Mouse (Mus musculus): ENCODE measurements around the gene Plekha3. TPM values are rescaled to one million over a fixed set of nuclear protein-coding genes. Genes with fewer than 3 reads are reported as not detected.

Plekha3 gene
- polyA plus RNA-seq (2015; fragmentation: Nextera tagmentation; extraction: Ambion mirVana): 7.5 and 9.1 TPM in 2 replicates

GRCm38 (mm10) chr2:76674725-76675427, at the start of gene Plekha3:
Gene Plekha3, plus strand, starts transcription at chr2:76675281.
- Histone ChIP-seq H3K4me2 (peak within 1 kb of the TSS; percentile 49), H3K4me3 (peak within 1 kb of the TSS; percentile 77), H3K27me3 (no peaks in the 10 kb centered on the region), H3K9me3 (no peaks in the 10 kb centered on the region), H3K36me3 (peaks cover 3% of the 10 kb centered on the region; the same call in 1 of the 2 replicates), H3K27ac (peak within 1 kb of the TSS; percentile 89), H3K9ac (peak within 1 kb of the TSS; percentile 77), H3K4me1 (peaks cover 22% of the 10 kb centered on the region)
- peak; percentile 73 for ATAC-seq (ENCODE audit: insufficient number of reproducible peaks, low FRiP score, low TSS enrichment, low read depth)
- 5% methylated on average over 44 of the region's 52 CpGs for WGBS

GRCm38 (mm10) chr2:76630293-76630692, 44.8 kb upstream of the Plekha3 start:
- no peak overlapping the region for H3K4me2 ChIP-seq
- H3K9ac ChIP-seq: no peak overlapping the region
- no peaks in the 10 kb centered on the region; the same call in 1 of the 2 replicates for H3K9me3 ChIP-seq
- no peaks in the 10 kb centered on the region for H3K27me3 ChIP-seq
- H3K4me3 ChIP-seq: no peak overlapping the region
- ATAC-seq (ENCODE audit: insufficient number of reproducible peaks, low FRiP score, low TSS enrichment, low read depth): no peak
- no peaks in the 10 kb centered on the region for H3K4me1 ChIP-seq
- WGBS: 93% methylated on average over 12 of the region's 12 CpGs
- H3K27ac ChIP-seq: no peak overlapping the region
- peaks cover 82% of the 10 kb centered on the region for H3K36me3 ChIP-seq

DNA sequence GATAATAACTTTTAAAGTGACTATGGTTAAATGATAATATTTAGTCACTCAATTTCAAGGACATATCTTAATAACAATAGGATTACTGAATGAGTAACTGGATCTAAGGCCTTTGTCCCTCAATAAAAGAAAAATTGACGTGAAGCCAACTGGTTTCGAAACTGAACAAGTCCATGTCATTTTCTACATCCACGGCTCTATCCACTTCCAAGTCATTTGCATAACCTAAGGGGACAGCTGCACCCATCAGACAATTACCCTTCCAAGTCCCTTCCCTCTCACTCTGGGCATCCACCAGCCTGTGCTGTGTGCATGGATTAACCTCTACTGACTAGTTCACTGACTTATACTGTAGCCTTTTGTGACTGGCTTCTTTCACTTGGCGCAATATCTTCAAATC, 43.5 kb upstream of the Plekha3 start:
- no peak for ATAC-seq (ENCODE audit: insufficient number of reproducible peaks, low FRiP score, low TSS enrichment, low read depth)
- peaks cover 86% of the 10 kb centered on the region for H3K36me3 ChIP-seq
- H3K4me3 ChIP-seq: no peak overlapping the region
- no peak overlapping the region for H3K4me2 ChIP-seq
- no peak overlapping the region for H3K27ac ChIP-seq
- H3K9ac ChIP-seq: no peak overlapping the region
- H3K4me1 ChIP-seq: no peaks in the 10 kb centered on the region
- WGBS: 88% methylated on average over 4 of the region's 4 CpGs
- no peaks in the 10 kb centered on the region for H3K27me3 ChIP-seq
- H3K9me3 ChIP-seq: no peaks in the 10 kb centered on the region

DNA sequence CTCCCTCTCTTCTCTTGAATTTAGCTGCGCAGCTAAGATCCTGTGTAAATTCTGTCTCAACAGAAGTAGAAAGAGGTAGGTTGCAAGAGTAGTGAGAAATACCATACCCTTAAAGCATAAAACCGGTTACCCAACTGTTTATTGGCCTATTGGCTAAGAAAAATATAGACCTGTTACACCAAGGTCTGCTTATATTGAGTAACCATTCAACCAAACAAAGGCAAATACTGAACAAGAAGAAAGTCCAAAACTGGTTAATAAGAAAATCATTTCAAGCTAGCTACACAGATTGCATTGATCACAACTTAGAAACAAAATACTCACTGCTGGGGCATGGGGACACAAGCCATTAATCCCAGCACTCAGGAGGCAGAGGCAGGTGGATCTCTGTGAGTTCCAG, 35.4 kb upstream of the Plekha3 start:
- H3K4me2 ChIP-seq: no peak overlapping the region
- no peaks in the 10 kb centered on the region for H3K9me3 ChIP-seq
- H3K4me3 ChIP-seq: no peak overlapping the region
- no peaks in the 10 kb centered on the region for H3K4me1 ChIP-seq
- no peak overlapping the region for H3K9ac ChIP-seq
- H3K27me3 ChIP-seq: no peaks in the 10 kb centered on the region
- no peak overlapping the region for H3K27ac ChIP-seq
- peaks cover 65% of the 10 kb centered on the region for H3K36me3 ChIP-seq
- ATAC-seq (ENCODE audit: insufficient number of reproducible peaks, low FRiP score, low TSS enrichment, low read depth): no peak
- 94% methylated on average over 2 of the region's 2 CpGs for whole genome bisulfite sequencing

DNA sequence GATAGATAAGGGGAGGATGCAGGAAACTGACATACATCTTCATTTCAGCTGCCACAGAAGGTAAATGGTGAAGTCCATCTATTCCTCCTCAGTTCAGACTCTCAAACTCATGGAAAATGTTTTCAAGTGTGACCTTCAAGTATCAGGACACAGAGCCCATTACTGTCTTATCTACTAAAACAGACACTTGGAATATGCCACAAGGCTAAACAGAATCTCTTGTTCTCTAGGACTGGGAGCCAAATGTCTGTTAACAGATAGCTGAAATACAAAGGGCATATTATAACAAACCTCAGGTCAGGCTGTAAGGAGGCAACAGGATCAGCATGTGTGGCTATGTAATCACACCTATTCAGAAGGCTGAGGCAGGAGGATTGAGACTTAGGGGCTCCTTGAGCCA, 31.3 kb upstream of the Plekha3 start:
- no peak for ATAC-seq (ENCODE audit: insufficient number of reproducible peaks, low FRiP score, low TSS enrichment, low read depth)
- H3K9ac ChIP-seq: no peak overlapping the region
- no peaks in the 10 kb centered on the region for H3K9me3 ChIP-seq
- peaks cover 37% of the 10 kb centered on the region for H3K36me3 ChIP-seq
- no peak overlapping the region for H3K4me3 ChIP-seq
- no peak overlapping the region for H3K27ac ChIP-seq
- H3K4me1 ChIP-seq: peaks cover 13% of the 10 kb centered on the region
- no peaks in the 10 kb centered on the region for H3K27me3 ChIP-seq
- no peak overlapping the region for H3K4me2 ChIP-seq

DNA sequence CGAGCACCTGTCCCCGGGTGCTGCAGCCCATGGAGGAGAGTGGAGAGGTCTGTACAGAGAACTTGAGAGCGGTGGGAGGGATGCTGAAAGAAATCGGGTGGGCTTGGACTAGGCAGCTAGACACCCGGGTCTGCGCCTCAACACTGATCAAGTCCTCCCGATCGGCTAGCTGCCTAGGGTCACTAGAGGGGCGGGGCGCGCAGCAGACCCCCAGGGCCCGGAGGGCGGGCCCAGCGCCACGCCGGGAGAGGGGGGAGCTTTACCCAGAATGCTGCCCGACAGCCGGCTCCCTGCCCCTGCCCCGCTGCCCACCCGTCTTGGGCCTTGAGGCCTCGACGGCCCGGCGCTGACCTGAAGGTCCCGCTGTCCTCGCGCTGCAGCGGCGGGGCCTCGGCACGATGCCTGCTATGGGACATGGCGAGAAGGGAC, 27.6 kb upstream of the Plekha3 start:
- Histone ChIP-seq H3K4me2 (peak overlapping the region; percentile 85), H3K9ac (peak overlapping the region; percentile 82), H3K27ac (peak overlapping the region; percentile 91), H3K27me3 (no peaks in the 10 kb centered on the region), H3K4me1 (peaks cover 15% of the 10 kb centered on the region), H3K4me3 (peak overlapping the region; percentile 80), H3K9me3 (no peaks in the 10 kb centered on the region), H3K36me3 (peaks cover 8% of the 10 kb centered on the region; the same call in 1 of the 2 replicates)
- 1% methylated on average over 26 of the region's 32 CpGs for WGBS
- ATAC-seq (ENCODE audit: insufficient number of reproducible peaks, low FRiP score, low TSS enrichment, low read depth): peak; percentile 5

DNA sequence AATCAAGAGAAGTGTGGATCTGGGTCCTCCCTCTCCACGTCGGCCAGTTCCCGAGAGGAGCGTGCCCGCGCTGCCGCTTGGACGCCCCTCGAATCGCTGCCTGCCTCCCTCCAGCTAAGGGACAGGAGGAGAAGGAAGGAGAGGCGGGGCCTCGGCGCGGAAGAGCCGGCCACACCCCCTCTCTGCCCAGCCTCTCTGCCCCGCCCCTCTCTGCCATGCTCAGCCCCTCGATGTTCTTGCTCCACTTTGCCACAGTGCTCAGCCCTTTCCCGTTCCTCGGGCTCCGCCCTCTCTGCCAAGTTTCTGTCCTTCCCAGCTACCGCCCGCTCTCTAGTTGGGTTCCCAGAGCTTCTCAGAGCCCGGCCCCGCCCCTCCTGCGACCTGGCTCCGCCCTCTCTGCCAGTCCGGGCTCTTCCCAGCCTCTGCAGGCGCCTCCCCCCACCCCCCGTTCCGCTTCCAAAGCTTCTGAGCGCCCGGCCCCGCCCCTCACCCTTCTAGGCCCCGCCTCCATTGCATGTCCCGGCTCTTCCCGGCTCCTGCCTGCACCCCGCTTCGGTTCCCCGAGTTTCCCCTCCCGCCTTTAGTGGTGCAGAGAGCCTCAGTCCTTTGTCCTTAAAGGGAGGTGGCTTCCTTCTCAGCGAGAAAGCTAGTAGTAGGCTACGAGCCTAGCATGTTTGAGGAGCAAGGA, 27.1 kb upstream of the Plekha3 start, which contains the start of the genes Prkra and Pjvk:
Gene Prkra, minus strand, starts transcription at position 133 of the 688 bp plus-strand sequence.
Gene Pjvk, plus strand, starts transcription at position 594 of the 688 bp plus-strand sequence.
- peak; percentile 99 for ATAC-seq (ENCODE audit: insufficient number of reproducible peaks, low FRiP score, low TSS enrichment, low read depth)
- Histone ChIP-seq H3K27me3 (no peaks in the 10 kb centered on the region), H3K4me1 (peaks cover 15% of the 10 kb centered on the region), H3K27ac (peak within 1 kb of the TSS; percentile 91), H3K4me3 (peak within 1 kb of the TSS; percentile 80), H3K9ac (peak within 1 kb of the TSS; percentile 82), H3K36me3 (peaks cover 5% of the 10 kb centered on the region; the same call in 1 of the 2 replicates), H3K4me2 (peak within 1 kb of the TSS; percentile 85), H3K9me3 (no peaks in the 10 kb centered on the region)
- WGBS: under 1% methylated on average over 42 of the region's 42 CpGs

DNA sequence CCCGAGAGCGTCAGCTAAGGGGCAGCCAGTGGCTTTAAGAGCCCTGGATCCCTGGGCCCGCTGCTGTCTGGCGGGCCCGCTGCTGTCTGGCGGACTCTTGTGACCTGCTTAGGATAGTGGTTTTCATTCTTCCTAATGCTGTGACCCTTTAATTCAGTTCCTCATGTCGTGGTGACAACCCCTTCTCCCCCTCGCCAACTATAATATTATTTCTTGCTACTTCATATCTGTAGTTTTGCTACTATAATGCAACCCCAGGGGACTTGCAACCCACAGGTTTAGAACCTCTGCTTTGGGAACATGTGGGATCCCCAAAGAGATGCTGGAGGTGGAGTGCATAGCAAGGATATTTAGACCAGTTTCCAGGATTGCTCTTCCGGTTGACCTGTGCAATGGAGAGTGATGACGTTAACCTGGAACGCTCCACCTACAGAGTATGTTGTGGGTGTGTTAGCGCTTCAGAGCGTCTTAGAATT, 26.4 kb upstream of the Plekha3 start:
- peak overlapping the region; percentile 88 for H3K27ac ChIP-seq
- ATAC-seq (ENCODE audit: insufficient number of reproducible peaks, low FRiP score, low TSS enrichment, low read depth): no peak
- WGBS: 31% methylated on average over 13 of the region's 13 CpGs
- H3K4me3 ChIP-seq: peak overlapping the region; percentile 80
- H3K4me2 ChIP-seq: peak overlapping the region; percentile 85
- H3K9ac ChIP-seq: peak overlapping the region; percentile 37; the same call in 1 of the 2 replicates
- no peaks in the 10 kb centered on the region for H3K9me3 ChIP-seq
- 0 out of 2 replicates have a peak, but pooled peaks cover 3% of the 10 kb centered on the region for H3K36me3 ChIP-seq
- no peaks in the 10 kb centered on the region for H3K27me3 ChIP-seq
- peaks cover 15% of the 10 kb centered on the region for H3K4me1 ChIP-seq

DNA sequence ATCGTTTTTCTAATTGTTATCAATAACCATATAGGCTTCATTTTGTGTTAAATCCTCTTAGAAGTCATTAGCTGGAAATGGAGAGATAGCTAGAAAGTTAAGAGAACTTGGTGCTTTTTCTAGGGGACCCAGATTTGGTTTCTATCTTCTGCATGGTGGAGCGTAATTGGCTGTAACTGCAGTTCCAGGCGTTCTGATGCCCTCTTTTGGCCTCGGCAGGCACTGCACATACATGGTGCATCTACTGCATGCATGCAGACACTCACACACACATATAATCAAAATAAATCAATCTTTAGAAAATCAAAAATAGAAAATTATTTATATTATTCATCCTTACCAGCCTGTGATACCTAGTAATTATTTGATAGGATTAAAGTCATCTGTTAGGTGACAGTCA, 22.0 kb upstream of the Plekha3 start:
- no peaks in the 10 kb centered on the region for H3K27me3 ChIP-seq
- H3K4me3 ChIP-seq: no peak overlapping the region
- peaks cover 7% of the 10 kb centered on the region for H3K4me1 ChIP-seq
- no peaks in the 10 kb centered on the region for H3K9me3 ChIP-seq
- no peak for ATAC-seq (ENCODE audit: insufficient number of reproducible peaks, low FRiP score, low TSS enrichment, low read depth)
- H3K9ac ChIP-seq: no peak overlapping the region
- 95% methylated on average over 4 of the region's 4 CpGs for WGBS
- H3K36me3 ChIP-seq: no peaks in the 10 kb centered on the region
- no peak overlapping the region for H3K27ac ChIP-seq
- no peak overlapping the region for H3K4me2 ChIP-seq

- Histone ChIP-seq H3K4me2 (no peak overlapping the region), H3K4me1 (0 out of 2 replicates have a peak, but pooled peaks cover 2% of the 10 kb centered on the region), H3K9me3 (no peaks in the 10 kb centered on the region), H3K36me3 (no peaks in the 10 kb centered on the region), H3K27me3 (no peaks in the 10 kb centered on the region), H3K9ac (no peak overlapping the region), H3K27ac (no peak overlapping the region), H3K4me3 (no peak overlapping the region)
- ATAC-seq (ENCODE audit: insufficient number of reproducible peaks, low FRiP score, low TSS enrichment, low read depth): no peak
- 75% methylated on average over 5 of the region's 5 CpGs for WGBS
These were observed 20.4 kb upstream of the Plekha3 start for GRCm38 (mm10) chr2:76654646-76655045.

DNA sequence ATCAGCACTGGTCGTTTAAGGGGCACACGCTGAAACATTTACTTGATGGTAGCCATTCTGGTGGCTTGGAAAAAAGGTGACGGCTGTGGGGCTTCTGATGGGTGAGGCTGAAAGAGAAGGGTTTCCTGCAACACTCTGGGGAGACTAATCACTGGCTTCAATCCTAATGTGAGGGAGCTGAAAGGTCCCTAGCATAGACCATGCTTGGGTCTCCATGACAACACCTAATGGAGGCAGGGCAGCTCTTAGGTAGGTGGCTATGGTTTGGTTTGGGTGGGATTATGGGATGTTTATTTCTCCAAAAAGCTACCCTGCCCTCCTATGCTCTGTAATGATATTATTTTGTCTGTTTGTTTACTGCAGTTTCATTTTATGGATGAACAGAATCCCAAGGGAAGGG, 19.6 kb upstream of the Plekha3 start:
- H3K9ac ChIP-seq: no peak overlapping the region
- H3K4me2 ChIP-seq: no peak overlapping the region
- H3K27ac ChIP-seq: no peak overlapping the region
- ATAC-seq (ENCODE audit: insufficient number of reproducible peaks, low FRiP score, low TSS enrichment, low read depth): no peak
- no peaks in the 10 kb centered on the region for H3K9me3 ChIP-seq
- no peaks in the 10 kb centered on the region for H3K36me3 ChIP-seq
- H3K4me1 ChIP-seq: 0 out of 2 replicates have a peak, but pooled peaks cover 2% of the 10 kb centered on the region
- H3K27me3 ChIP-seq: no peaks in the 10 kb centered on the region
- H3K4me3 ChIP-seq: no peak overlapping the region
- 81% methylated on average over 3 of the region's 3 CpGs for WGBS

- Histone ChIP-seq H3K4me3 (no peak overlapping the region), H3K27ac (no peak overlapping the region), H3K4me1 (0 out of 2 replicates have a peak, but pooled peaks cover 2% of the 10 kb centered on the region), H3K36me3 (no peaks in the 10 kb centered on the region), H3K9me3 (no peaks in the 10 kb centered on the region), H3K9ac (no peak overlapping the region), H3K27me3 (no peaks in the 10 kb centered on the region), H3K4me2 (no peak overlapping the region)
- WGBS: 9% methylated on average over 1 of the region's 1 CpGs
- no peak for ATAC-seq (ENCODE audit: insufficient number of reproducible peaks, low FRiP score, low TSS enrichment, low read depth)
These were observed 19.1 kb upstream of the Plekha3 start for GRCm38 (mm10) chr2:76655982-76656381.

Measured in limb, embryonic 15.5 days (tissue).